Mouse (Mus musculus): ENCODE results near the gene Parvg.

GRCm38 (mm10) chr15:84314420-84315080 is 9.3 kb upstream of the Parvg start:
- TF ChIP-seq EP300 (IDR thresholded peaks at IDR 0.05) (no peak), CTCF (IDR thresholded peaks at IDR 0.05) (no peak)
